Mouse (Mus musculus) embryonic facial prominence, embryonic 15.5 days (tissue): ENCODE results near the gene Castor1. TPM values are rescaled to one million over a fixed set of nuclear protein-coding genes. Genes with fewer than 3 reads are reported as not detected.

Source experiments
- ATAC-seq: fragments of 200-750 bp; cut with Nextera tagmentation; 2 replicates; pipeline ENCODE4 v1.8.0; 2017; ENCODE audit warnings: low read depth, moderate TSS enrichment; ENCODE audit not compliant: insufficient number of reproducible peaks, low FRiP score, low TSS enrichment
- H3K27ac ChIP-seq: fragments of 300-500 bp; sonication (generic); replicated peaks from 2 replicates; pipeline ENCODE4 v1.5.1; 2015; ENCODE audit warnings: mild to moderate bottlenecking, inconsistent platforms
- H3K27me3 ChIP-seq: fragments of 300-500 bp; sonication (generic); 2 replicates; pipeline ENCODE4 v1.6.1; 2015; ENCODE audit warnings: inconsistent platforms
- H3K36me3 ChIP-seq: fragments of 300-500 bp; sonication (generic); 2 replicates; pipeline ENCODE4 v1.6.1; 2015; ENCODE audit warnings: mild to moderate bottlenecking, inconsistent platforms
- H3K4me1 ChIP-seq: fragments of 300-500 bp; sonication (generic); 2 replicates; pipeline ENCODE4 v1.6.1; 2015; ENCODE audit warnings: inconsistent platforms
- H3K4me2 ChIP-seq: fragments of 300-500 bp; sonication (generic); replicated peaks from 2 replicates; pipeline ENCODE4 v1.6.1; 2015; ENCODE audit warnings: mild to moderate bottlenecking, inconsistent platforms
- H3K4me3 ChIP-seq: fragments of 300-500 bp; sonication (generic); replicated peaks from 2 replicates; pipeline ENCODE4 v1.5.1; 2015; ENCODE audit warnings: mild to moderate bottlenecking, inconsistent platforms
- H3K9ac ChIP-seq: fragments of 300-500 bp; sonication (generic); 2 replicates; pipeline ENCODE4 v1.6.1; 2015; ENCODE audit warnings: inconsistent platforms
- H3K9me3 ChIP-seq: fragments of 300-500 bp; sonication (generic); replicated peaks from 2 replicates; pipeline ENCODE4 v1.6.1; 2016; ENCODE audit warnings: inconsistent platforms
- whole genome bisulfite sequencing: fragments of 180-500 bp; shearing (Covaris S2); methylation state at CpG from one replicate; pipeline ENCODE4 v1.1.7; 2015; 5-methylcytosine and 5-hydroxymethylcytosine counted together
- polyA plus RNA-seq: library from polyadenylated mRNA; unstranded; fragments of >200 nt; fragmentation: Nextera tagmentation; extraction: Ambion mirVana; gene quantifications from 2 replicates; pipeline ENCODE4 v1.2.1, GENCODE M21; 2015

Castor1 gene
- polyA plus RNA-seq, 1 experiment from 2014 or later: 13.1 TPM

- WGBS: 91% methylated on average over 9 of the region's 9 CpGs
- H3K36me3 ChIP-seq: peaks cover 65% of the 10 kb centered on the region
- ATAC-seq: no peak
Measured at GRCm38 (mm10) chr11:4207655-4208054, 10.4 kb upstream of the Castor1 start.

GRCm38 (mm10) chr11:4209556-4209955 lies 8.5 kb upstream of the Castor1 start:
- peaks cover 82% of the 10 kb centered on the region for H3K36me3 ChIP-seq
- no peak overlapping the region for H3K4me3 ChIP-seq
- WGBS: 70% methylated on average over 5 of the region's 5 CpGs

More at GRCm38 (mm10) chr11:4207655-4208054, 10.4 kb upstream of the Castor1 start:
- 0 out of 2 replicates have a peak, but pooled peaks cover 5% of the 10 kb centered on the region for H3K4me1 ChIP-seq
- no peaks in the 10 kb centered on the region for H3K9me3 ChIP-seq
- no peaks in the 10 kb centered on the region for H3K27me3 ChIP-seq
- H3K4me2 ChIP-seq: no peak overlapping the region
- H3K27ac ChIP-seq: no peak overlapping the region
- no peak overlapping the region for H3K9ac ChIP-seq
- H3K4me3 ChIP-seq: no peak overlapping the region

GRCm38 (mm10) chr11:4210786-4211185 lies 7.2 kb upstream of the Castor1 start:
- Histone ChIP-seq H3K9me3 (no peaks in the 10 kb centered on the region), H3K4me3 (no peak overlapping the region), H3K4me1 (no peaks in the 10 kb centered on the region), H3K27ac (no peak overlapping the region), H3K27me3 (no peaks in the 10 kb centered on the region), H3K9ac (no peak overlapping the region), H3K36me3 (peaks cover 92% of the 10 kb centered on the region), H3K4me2 (no peak overlapping the region)
- 88% methylated on average over 1 of the region's 1 CpGs for whole genome bisulfite sequencing
- ATAC-seq: no peak

More at GRCm38 (mm10) chr11:4209556-4209955, 8.5 kb upstream of the Castor1 start:
- no peaks in the 10 kb centered on the region for H3K27me3 ChIP-seq
- no peaks in the 10 kb centered on the region for H3K4me1 ChIP-seq
- ATAC-seq: no peak
- no peaks in the 10 kb centered on the region for H3K9me3 ChIP-seq
- no peak overlapping the region for H3K4me2 ChIP-seq
- no peak overlapping the region for H3K9ac ChIP-seq
- no peak overlapping the region for H3K27ac ChIP-seq

- peaks cover 74% of the 10 kb centered on the region for H3K36me3 ChIP-seq
Measured at GRCm38 (mm10) chr11:4213107-4213506, 4.9 kb upstream of the Castor1 start.

GRCm38 (mm10) chr11:4214572-4214971 lies 3.5 kb upstream of the Castor1 start:
- Histone ChIP-seq H3K4me2 (no peak overlapping the region), H3K27me3 (no peaks in the 10 kb centered on the region), H3K36me3 (peaks cover 65% of the 10 kb centered on the region), H3K4me1 (peaks cover 21% of the 10 kb centered on the region), H3K9me3 (no peaks in the 10 kb centered on the region), H3K4me3 (no peak overlapping the region), H3K27ac (no peak overlapping the region), H3K9ac (no peak overlapping the region)
- no peak for ATAC-seq
- 92% methylated on average over 14 of the region's 14 CpGs for WGBS

More at GRCm38 (mm10) chr11:4213107-4213506, 4.9 kb upstream of the Castor1 start:
- no peak overlapping the region for H3K4me2 ChIP-seq
- H3K27me3 ChIP-seq: no peaks in the 10 kb centered on the region
- H3K4me3 ChIP-seq: no peak overlapping the region
- no peak overlapping the region for H3K9ac ChIP-seq
- 92% methylated on average over 10 of the region's 10 CpGs for WGBS
- H3K9me3 ChIP-seq: no peaks in the 10 kb centered on the region
- H3K27ac ChIP-seq: no peak overlapping the region
- ATAC-seq: no peak
- peaks cover 6% of the 10 kb centered on the region for H3K4me1 ChIP-seq

GRCm38 (mm10) chr11:4215061-4215460 lies 3.0 kb upstream of the Castor1 start:
- no peak for ATAC-seq
- no peak overlapping the region for H3K4me2 ChIP-seq
- no peaks in the 10 kb centered on the region for H3K9me3 ChIP-seq
- no peaks in the 10 kb centered on the region for H3K27me3 ChIP-seq
- H3K27ac ChIP-seq: peak overlapping the region; percentile 71; the same call in 1 of the 2 replicates
- peaks cover 21% of the 10 kb centered on the region for H3K4me1 ChIP-seq
- peaks cover 60% of the 10 kb centered on the region for H3K36me3 ChIP-seq
- H3K9ac ChIP-seq: no peak overlapping the region
- H3K4me3 ChIP-seq: no peak overlapping the region
- 85% methylated on average over 10 of the region's 10 CpGs for WGBS

GRCm38 (mm10) chr11:4216248-4217000 lies 1.6 kb upstream of the Castor1 start:
- Histone ChIP-seq H3K4me2 (no peak overlapping the region), H3K36me3 (peaks cover 46% of the 10 kb centered on the region), H3K4me1 (peaks cover 21% of the 10 kb centered on the region), H3K4me3 (no peak overlapping the region), H3K27ac (peak overlapping the region; percentile 71), H3K9me3 (no peaks in the 10 kb centered on the region), H3K9ac (no peak overlapping the region), H3K27me3 (no peaks in the 10 kb centered on the region)
- WGBS: 57% methylated on average over 9 of the region's 9 CpGs
- 0 out of 2 replicates have a peak, but pooled peaks have one; percentile 5 for ATAC-seq

GRCm38 (mm10) chr11:4218637-4219036 lies 612 bp downstream of the Castor1 start:
- Histone ChIP-seq H3K27ac (peak overlapping the region; percentile 49; the same call in 1 of the 2 replicates), H3K36me3 (peaks cover 24% of the 10 kb centered on the region), H3K27me3 (no peaks in the 10 kb centered on the region), H3K4me1 (peaks cover 23% of the 10 kb centered on the region), H3K4me3 (peak overlapping the region; percentile 53), H3K9ac (peak overlapping the region; percentile 53), H3K4me2 (peak overlapping the region; percentile 94), H3K9me3 (no peaks in the 10 kb centered on the region)
- 8% methylated on average over 6 of the region's 6 CpGs for WGBS
- ATAC-seq: no peak

- H3K27ac ChIP-seq: 0 out of 2 replicates have a peak overlapping the region, but pooled peaks have one; percentile 23
- H3K27me3 ChIP-seq: no peaks in the 10 kb centered on the region
- H3K4me2 ChIP-seq: peak overlapping the region; percentile 94
- no peaks in the 10 kb centered on the region for H3K9me3 ChIP-seq
- 9% methylated on average over 2 of the region's 2 CpGs for WGBS
- peaks cover 25% of the 10 kb centered on the region for H3K4me1 ChIP-seq
- H3K36me3 ChIP-seq: peaks cover 19% of the 10 kb centered on the region; the same call in 1 of the 2 replicates
- peak overlapping the region; percentile 53; the same call in 1 of the 2 replicates for H3K4me3 ChIP-seq
- ATAC-seq: no peak
- H3K9ac ChIP-seq: no peak overlapping the region
Measured at GRCm38 (mm10) chr11:4219317-4219751, 1.3 kb downstream of the Castor1 start.

- H3K27ac ChIP-seq: no peak overlapping the region
- no peak overlapping the region for H3K9ac ChIP-seq
- H3K36me3 ChIP-seq: peaks cover 13% of the 10 kb centered on the region; the same call in 1 of the 2 replicates
- no peak for ATAC-seq
- 64% methylated on average over 9 of the region's 9 CpGs for WGBS
- H3K9me3 ChIP-seq: no peaks in the 10 kb centered on the region
- peaks cover 25% of the 10 kb centered on the region for H3K4me1 ChIP-seq
- H3K4me2 ChIP-seq: no peak overlapping the region
- H3K4me3 ChIP-seq: no peak overlapping the region
- H3K27me3 ChIP-seq: no peaks in the 10 kb centered on the region
Measured at GRCm38 (mm10) chr11:4219908-4220307, 1.9 kb downstream of the Castor1 start.

GRCm38 (mm10) chr11:4220443-4221400 lies 2.7 kb downstream of the Castor1 start:
- Histone ChIP-seq H3K9ac (no peak overlapping the region), H3K27ac (no peak overlapping the region), H3K4me1 (peaks cover 25% of the 10 kb centered on the region), H3K27me3 (no peaks in the 10 kb centered on the region), H3K36me3 (peaks cover 5% of the 10 kb centered on the region; the same call in 1 of the 2 replicates), H3K9me3 (no peaks in the 10 kb centered on the region), H3K4me2 (no peak overlapping the region), H3K4me3 (no peak overlapping the region)
- ATAC-seq: no peak
- 46% methylated on average over 28 of the region's 28 CpGs for WGBS
